Mouse (Mus musculus) ES-Bruce4 (cell line): ENCODE measurements around the gene Sept8.

Experiments used
- CTCF ChIP-seq: IDR thresholded peaks from one replicate; pipeline ENCODE4 v1.8.1; 2011; ENCODE audit warnings: low read depth, low read length
- EP300 ChIP-seq: IDR thresholded peaks from 2 replicates; pipeline ENCODE4 v1.6.1; 2011; ENCODE audit warnings: low read depth, low read length; ENCODE audit not compliant: insufficient read depth
- POLR2A ChIP-seq: IDR thresholded peaks from one replicate; pipeline ENCODE4 v1.8.1; 2011; ENCODE audit warnings: low read length; ENCODE audit not compliant: insufficient read depth

DNA sequence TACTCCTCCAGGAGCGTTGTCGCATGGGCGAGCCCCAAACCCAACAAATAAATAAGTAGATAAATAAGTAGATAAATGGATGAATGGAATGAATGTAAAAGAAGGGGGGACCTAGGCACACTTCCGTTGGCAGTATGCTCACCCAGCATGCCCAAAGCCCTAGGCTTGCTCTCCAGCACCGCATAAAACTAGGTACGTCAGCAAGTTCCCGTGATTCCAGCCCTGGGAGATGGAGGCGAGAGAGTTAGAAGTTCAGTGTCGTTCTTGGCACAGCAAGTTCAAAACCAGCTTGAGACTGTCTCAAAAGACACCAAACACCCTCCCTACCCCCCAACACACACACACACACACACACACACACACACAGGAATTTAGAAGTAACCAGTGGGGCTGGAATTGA is 10.9 kb downstream of the Sept8 start:
- TF ChIP-seq CTCF (no peak), POLR2A (no peak), EP300 (no peak)
